Mouse (Mus musculus): Measurements from ENCODE around the gene 1810010H24Rik.

DNA sequence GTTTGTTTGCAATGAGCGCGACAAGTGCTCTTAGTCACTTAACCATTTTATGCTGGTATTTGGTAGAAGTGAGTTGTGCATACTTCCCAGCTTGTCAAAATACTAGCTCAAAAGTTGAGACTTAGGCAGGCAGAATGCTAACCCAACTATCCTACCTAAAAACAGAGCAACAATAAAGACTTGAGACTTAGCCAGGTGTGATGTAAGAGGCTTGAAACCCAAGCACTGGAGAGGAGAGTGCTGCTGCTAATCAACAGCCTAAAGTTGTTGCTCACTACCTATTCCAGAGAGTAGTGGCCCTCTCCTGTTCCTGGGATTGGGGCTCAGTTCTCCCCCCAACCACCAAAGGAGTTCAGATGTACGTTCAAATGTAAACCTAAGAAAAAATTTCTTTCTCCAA, 15.0 kb upstream of the 1810010H24Rik start:
- TF ChIP-seq TAL1 (IDR thresholded peaks at IDR 0.05; ENCODE audit: low read length) = no peak
- no peak for TF ChIP-seq GATA1 (IDR thresholded peaks at IDR 0.05; ENCODE audit: low read length)
